Mouse (Mus musculus): ENCODE measurements around the gene Bcl2.

- TF ChIP-seq CTCF (IDR thresholded peaks at IDR 0.05), result no peak
- no peak for TF ChIP-seq EP300 (IDR thresholded peaks at IDR 0.05; ENCODE audit: insufficient read depth, low read depth, low read length)
Measured at GRCm38 (mm10) chr1:106640577-106640976, 73.5 kb downstream of the Bcl2 start.

Measured in heart, adult 2 months (tissue).